Mouse (Mus musculus) CH12.LX (cell line): ENCODE data around the gene Fgfr2.

ENCODE experiments used
- ELF1 ChIP-seq: IDR thresholded peaks from 2 replicates; pipeline ENCODE4 v1.6.1; 2014; ENCODE audit warnings: low read depth, mild to moderate bottlenecking, inconsistent platforms, low read length, improper control_type of control experiment
- MAFK ChIP-seq: IDR thresholded peaks from 2 replicates; pipeline ENCODE4 v1.6.1; 2011; ENCODE audit warnings: low read length, improper control_type of control experiment; ENCODE audit not compliant: insufficient replicate concordance
- MAX ChIP-seq: IDR thresholded peaks from 2 replicates; pipeline ENCODE4 v1.6.1; 2011; ENCODE audit warnings: low read length, improper control_type of control experiment
- MYC ChIP-seq: IDR thresholded peaks from 2 replicates; pipeline ENCODE4 v1.6.1; 2011; ENCODE audit warnings: low read depth, mild to moderate bottlenecking, improper control_type of control experiment, low read length
- POLR2A ChIP-seq: IDR thresholded peaks from 2 replicates; pipeline ENCODE4 v1.6.1; 2011; ENCODE audit warnings: low read depth, mild to moderate bottlenecking, improper control_type of control experiment, low read length
- POLR2AphosphoS2 ChIP-seq: IDR thresholded peaks from 2 replicates; pipeline ENCODE4 v1.6.1; 2011; ENCODE audit warnings: low read depth, low read length, improper control_type of control experiment
- RAD21 ChIP-seq: IDR thresholded peaks from 2 replicates; pipeline ENCODE4 v1.6.1; 2011; ENCODE audit warnings: low read depth, mild to moderate bottlenecking, low read length, improper control_type of control experiment, moderate library complexity
- ZKSCAN1 ChIP-seq: IDR thresholded peaks from 2 replicates; pipeline ENCODE4 v1.6.1; 2012; ENCODE audit warnings: low read depth, inconsistent platforms, low read length, improper control_type of control experiment, borderline replicate concordance

DNA sequence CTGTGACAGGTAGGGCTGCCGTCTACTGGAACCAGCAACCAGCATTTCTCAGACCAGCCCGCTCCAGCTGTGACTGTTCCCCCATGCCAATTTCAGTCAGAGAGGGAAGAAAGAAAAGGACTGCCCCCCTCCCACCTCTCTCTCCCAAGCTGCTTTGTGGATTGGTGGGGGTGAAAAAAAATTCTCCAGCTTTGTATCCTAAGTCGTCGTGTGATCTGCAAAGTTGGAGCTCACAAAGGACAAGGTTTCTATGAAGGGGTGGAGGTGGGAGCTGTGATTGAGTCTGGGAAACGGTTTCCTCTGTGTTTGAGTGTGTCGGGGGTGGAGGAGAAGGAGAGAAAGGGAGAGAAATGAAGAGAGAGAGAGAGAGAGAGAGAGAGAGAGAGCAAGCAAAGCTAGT is 1147.3 kb downstream of the Fgfr2 start:
- no peak for TF ChIP-seq ELF1
- no peak for TF ChIP-seq POLR2A
- no peak for TF ChIP-seq POLR2AphosphoS2
- TF ChIP-seq MYC, result no peak
- TF ChIP-seq ZKSCAN1, result no peak
- no peak for TF ChIP-seq MAFK
- no peak for TF ChIP-seq MAX
- no peak for TF ChIP-seq RAD21
